Mouse (Mus musculus) gastrocnemius, postnatal 36 days (tissue): ENCODE data around the gene D630045J12Rik. TPM values are rescaled to one million over a fixed set of nuclear protein-coding genes. Genes with fewer than 3 reads are reported as not detected.

Experiments used
- DNase-seq, 2 experiments: peaks; one replicate each; pipeline ENCODE4 v3.0.0; 2022
- intact Hi-C: fragments of 180-260 bp; cut with DNase I; formaldehyde crosslinking; loops from one replicate; pipeline ENCODE4 v1.15.1; 2025
- long read RNA-seq, 2 experiments: library from polyadenylated mRNA; stranded (forward); transcript quantifications; one replicate each; pipeline ENCODE4 v2.0.0; 2021
- total RNA-seq, 2 experiments: library from RNA; stranded (reverse); gene quantifications; 2 replicates each; pipeline ENCODE4 v1.2.3; 2021

The D630045J12Rik gene
- under 1 TPM; 0.38 to 0.39 TPM for total RNA-seq
- long read RNA-seq, experiment 1, result 0 reads
- long read RNA-seq, experiment 2, result 0 reads

DNA sequence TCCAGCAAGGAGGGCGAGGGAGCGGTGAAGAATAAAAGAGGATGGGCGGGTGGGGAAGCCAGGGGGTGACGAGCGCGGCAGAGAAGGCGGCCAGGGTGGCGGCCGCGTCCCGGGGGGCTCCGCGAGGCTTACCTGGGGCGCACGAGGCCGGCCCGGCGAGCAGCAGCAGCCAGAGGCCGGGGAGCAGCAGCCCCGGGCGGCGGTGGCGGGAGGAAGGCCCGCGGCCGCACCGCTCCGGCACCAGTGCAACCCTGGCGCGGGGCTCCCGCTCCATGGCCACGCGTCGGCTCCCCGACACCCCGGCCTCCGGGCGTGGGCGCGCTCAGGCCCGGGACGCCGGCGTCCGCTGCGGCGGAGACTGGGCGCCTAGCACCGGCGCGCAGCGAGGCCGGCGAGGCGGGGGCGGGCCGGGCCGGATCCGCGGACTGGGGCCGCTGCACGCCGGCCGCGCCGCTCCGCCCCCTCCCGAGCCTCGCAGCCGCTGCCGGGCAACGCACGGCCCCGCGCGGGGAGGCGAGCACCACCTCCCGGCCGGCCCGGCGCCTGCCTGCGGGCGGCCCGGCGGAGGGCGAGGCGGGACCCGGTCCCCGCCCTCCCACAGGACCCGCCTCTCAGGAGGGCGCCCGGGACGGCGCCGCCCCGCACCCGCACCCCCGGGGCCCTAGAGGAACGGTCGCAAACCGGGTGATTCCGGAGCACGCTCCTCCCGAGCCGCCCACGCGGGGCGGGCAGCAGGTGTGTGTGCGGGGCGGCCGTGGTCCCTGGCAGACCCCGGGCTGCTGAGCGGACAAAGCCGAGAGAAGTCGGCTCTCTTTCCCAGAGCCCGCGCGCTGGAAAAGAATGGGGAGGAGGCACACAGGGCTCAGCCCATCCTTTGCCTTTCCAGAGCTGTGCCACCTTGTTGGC is at the start of gene D630045J12Rik:
Gene D630045J12Rik (minus strand): TSS at position 274 of the 906 bp plus-strand sequence.
- intact Hi-C loops, result loop anchor here (5.0 kb wide), 1 partner anchor 92 kb away; no protein-coding TSS in a partner anchor
- peak; percentile 52 to 73 for DNase-seq

GRCm38 (mm10) chr6:38298761-38299401 is 45.1 kb upstream of the D630045J12Rik start, which contains the start of gene Zc3hav1l:
Gene Zc3hav1l (minus strand): TSS chr6:38299259.
- DNase-seq, result peak; percentile 42 to 49
- intact Hi-C loops, result no loop called here

DNA sequence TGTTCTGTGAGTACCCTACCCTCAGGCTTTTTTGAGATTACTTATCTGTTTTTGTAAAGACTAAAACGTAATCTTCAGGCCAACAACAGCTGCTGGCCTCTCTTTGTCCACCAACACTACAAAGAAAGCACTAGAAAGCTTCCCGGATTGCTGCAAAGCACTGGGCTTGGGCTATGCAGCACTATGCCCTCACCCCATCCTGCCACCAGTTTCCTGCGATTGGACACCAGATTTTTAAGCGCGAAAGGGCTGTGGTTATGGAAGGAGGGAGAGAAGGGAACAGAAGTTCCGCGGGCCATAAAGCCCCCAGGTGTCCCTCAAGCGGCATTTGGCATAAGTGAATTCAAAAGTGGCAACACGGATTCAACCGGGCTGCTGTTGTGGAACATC is 44.4 kb upstream of the D630045J12Rik start:
- intact Hi-C loops, result no loop called here

DNA sequence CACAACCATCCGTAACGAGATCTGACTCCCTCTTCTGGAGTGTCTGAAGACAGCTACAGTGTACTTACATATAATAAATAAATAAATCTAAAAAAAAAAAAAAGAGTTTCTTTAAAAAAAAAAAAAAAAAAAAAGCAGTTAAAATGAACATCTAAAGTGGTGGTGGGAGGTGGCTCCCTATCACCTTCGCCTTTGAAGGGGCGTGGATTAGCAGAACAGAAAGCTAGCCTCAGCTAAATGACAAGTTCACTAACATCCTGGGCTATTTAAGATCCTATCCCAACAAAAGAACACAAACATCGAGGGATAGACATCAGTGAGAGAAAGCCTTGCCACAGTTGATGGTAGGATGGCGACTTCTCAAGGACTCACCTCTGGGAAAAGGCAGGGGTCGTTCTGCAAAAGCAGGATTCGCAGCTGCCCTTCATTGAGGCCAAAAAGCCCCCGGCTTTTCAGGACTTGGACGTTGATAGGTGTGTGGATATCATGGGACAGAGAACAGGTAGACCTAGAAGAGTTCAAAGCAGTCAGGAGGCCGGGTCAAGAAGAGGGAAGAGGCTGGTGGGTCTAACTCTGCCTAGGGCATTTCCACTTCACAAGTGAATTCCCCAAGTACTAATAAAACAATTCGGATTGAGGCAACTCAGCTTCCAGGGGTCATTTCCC is 43.9 kb upstream of the D630045J12Rik start:
- intact Hi-C loops, result no loop called here
- no peak for DNase-seq

More for the DNA sequence above, 44.4 kb upstream of the D630045J12Rik start:
- peak in 1 of 2 experiments; percentile 15 for DNase-seq

GRCm38 (mm10) chr6:38293708-38294107 is 39.9 kb upstream of the D630045J12Rik start:
- intact Hi-C loops, result no loop called here
- DNase-seq, result no peak

DNA sequence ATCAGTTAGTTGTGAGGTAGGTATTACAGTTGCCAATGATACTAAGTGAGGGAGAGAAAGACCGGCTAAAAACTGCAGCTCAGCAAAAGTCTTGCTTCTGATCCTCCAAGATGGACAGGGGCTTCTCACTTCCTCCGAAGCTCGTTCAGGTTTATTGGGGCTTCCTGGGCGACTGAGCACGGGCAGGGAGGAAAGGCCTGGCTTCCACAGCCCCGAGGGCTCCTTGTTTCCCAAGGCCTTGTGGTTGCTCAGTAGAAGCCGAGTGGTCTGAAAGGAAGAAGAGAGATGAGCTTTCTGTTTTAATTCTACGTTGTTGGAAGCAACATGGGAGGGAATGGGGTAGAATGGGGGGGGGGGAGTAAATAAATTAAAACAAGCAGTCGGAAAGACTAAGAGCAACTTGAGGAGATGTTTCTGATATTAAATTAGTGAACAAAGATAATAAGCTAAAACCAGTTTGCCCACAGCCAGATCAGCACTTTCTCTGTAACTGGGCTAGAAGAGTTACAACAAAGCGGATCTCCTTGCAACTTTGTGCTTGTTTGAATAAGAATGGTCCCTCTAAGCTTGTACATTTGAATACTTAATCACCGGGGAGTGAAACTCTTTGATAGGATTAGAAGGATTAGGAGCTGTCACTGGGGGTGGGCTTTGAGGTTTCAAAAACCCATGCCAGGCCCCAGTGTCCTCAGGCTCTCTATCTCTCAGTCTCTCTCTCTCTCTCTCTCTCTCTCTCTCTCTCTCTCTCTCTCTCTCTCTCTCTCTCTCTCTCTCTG is 39.2 kb upstream of the D630045J12Rik start:
- no peak for DNase-seq
- intact Hi-C loops, result no loop called here

DNA sequence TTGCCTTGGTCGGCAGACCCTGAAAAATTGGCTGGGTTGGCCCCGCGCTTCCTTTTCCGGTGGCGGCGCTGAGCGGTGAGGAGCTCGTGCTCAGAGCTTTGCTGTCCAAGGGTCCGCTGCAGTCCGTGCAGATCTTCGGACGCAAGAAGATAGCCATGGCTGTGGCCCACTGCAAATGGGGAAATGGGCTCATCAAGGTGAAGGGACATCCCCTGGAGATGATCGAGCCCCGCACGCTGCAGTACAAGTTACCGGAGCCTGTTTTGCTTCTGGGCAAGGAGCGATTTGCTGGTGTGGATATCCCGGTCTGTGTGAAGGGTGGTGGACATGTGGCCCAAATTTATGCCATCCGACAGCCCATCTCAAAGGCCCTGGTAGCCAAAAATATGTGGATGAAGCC is 30.6 kb upstream of the D630045J12Rik start:
- intact Hi-C loops, result no loop called here
- DNase-seq, result no peak

- intact Hi-C loops, result no loop called here
- no peak for DNase-seq
These were observed 10.7 kb upstream of the D630045J12Rik start for GRCm38 (mm10) chr6:38264466-38264865.

DNA sequence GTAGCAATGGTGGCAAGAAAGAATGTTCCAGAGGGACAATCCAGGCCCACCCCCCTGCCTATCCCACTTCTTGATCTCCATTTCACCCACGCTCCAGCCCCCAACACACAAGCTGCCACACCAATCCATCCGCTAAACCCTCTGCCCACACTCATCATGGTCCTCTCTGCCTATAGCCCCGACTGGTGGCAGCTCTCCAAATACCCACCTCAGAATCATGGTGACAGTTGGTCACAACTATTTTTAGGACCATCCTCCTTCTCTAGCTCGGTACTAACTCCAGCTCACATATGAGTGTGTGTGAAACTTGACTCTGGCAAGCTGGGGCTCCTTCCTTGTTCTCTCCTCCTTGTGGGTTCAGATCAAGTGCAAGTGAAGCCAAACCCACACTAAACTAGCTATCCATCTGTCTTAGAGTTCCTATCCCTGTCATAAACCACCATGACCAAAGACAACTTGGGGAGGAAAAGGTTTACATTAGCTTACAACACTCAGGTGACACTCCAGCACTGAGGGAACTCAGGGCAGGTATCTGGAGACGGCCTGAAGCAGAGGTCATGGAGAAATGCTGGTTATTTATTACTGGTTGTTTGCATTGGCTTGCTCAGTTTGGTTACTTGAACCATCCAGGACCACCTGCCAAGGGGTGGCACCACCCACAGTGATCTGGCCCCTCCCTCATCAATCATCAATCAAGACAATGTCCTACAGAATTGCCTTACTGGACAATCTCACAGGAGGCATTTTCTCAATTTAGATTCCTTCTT is 9.8 kb upstream of the D630045J12Rik start:
- intact Hi-C loops, result no loop called here
- DNase-seq, result no peak

- no peak for DNase-seq
- intact Hi-C loops, result no loop called here
These were observed 8.1 kb upstream of the D630045J12Rik start for GRCm38 (mm10) chr6:38261877-38262276.

DNA sequence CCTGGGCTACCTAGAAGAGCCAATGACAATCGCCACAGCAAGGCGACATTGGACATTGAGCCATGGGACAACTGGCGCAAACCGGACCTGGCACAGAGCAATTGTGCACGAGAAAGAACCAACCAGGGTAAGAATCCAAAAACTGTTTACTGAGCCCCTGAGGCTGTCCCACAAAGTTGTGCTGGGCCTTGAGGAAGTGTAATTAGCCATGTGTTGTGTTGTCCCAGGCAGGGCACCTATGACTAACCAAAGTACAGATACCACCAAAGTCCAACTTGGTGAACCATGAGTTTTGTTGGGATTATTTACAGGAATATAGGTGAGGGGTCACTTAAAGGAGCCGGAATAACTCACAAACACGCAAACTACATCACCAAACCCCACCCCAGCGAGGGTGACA is 3.7 kb upstream of the D630045J12Rik start:
- intact Hi-C loops, result no loop called here

DNA sequence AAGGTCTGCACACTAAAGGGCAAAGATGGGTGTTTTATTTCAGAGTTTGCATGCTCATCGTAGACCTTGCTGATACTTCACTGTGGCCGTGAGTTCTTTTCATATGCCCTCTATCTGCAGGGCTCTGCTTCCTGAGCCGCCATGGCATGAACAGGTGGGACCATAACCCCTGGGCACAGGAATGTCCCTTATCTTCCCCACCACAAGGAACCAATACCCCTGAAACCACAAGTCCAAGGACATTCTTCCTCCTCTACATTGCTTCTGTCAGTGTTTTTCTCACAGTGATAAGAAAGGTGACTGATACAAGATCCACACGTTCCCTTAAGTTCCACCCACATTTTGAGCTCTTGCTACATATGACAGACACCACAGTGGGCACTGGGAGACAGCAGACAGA is 3.0 kb upstream of the D630045J12Rik start:
- DNase-seq, result no peak
- intact Hi-C loops, result no loop called here

More for the DNA sequence above, 3.7 kb upstream of the D630045J12Rik start:
- DNase-seq, result no peak

DNA sequence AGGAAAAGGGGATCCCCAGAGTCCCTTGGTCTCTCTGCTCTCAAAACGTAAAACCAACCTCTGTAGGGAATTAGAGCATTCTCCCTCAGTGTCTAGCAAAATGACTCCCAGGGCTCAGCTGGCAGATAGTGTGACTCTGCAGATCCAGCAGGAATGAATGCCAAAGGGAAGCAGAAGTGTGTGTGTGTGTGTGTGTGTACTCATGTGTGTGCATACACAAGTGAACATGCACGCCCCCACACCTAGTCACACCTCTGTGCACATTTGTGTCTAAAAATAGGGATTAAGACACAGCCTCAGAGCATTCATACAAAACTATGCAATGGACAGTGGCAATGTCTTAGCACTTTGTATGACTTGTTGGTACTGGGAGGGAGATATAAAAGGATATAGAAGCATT is 2.0 kb upstream of the D630045J12Rik start:
- intact Hi-C loops, result no loop called here
- no peak for DNase-seq

- no peak for DNase-seq
- intact Hi-C loops, result loop anchor here (5.0 kb wide), 1 partner anchor 91 kb away; no protein-coding TSS in a partner anchor
These were observed 758 bp downstream of the D630045J12Rik start for GRCm38 (mm10) chr6:38252766-38253735.

GRCm38 (mm10) chr6:38252139-38252538 is 1.7 kb downstream of the D630045J12Rik start:
- intact Hi-C loops, result loop anchor here (5.0 kb wide), 1 partner anchor 90 kb away; no protein-coding TSS in a partner anchor
- no peak for DNase-seq

DNA sequence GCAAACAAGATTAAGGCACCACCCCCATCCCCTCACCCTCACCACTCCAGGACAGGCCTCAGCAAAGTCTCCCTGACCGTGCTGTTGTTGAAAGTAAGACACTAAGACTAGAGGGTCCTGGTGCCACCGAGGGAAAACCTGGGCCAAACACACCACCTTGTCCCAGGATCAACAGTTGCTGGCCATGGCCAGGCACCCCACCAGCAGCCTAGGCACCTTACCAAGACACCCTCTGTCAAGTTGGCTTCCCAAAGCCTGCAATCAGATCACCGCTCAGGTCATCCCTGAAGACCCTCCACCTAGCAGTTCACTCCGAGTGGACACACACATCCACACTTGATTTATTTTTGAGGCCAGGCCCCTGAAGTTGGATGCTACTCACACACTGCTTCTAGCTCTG is 2.3 kb downstream of the D630045J12Rik start:
- DNase-seq, result no peak
- intact Hi-C loops, result loop anchor here (5.0 kb wide), 1 partner anchor 89 kb away; no protein-coding TSS in a partner anchor

DNA sequence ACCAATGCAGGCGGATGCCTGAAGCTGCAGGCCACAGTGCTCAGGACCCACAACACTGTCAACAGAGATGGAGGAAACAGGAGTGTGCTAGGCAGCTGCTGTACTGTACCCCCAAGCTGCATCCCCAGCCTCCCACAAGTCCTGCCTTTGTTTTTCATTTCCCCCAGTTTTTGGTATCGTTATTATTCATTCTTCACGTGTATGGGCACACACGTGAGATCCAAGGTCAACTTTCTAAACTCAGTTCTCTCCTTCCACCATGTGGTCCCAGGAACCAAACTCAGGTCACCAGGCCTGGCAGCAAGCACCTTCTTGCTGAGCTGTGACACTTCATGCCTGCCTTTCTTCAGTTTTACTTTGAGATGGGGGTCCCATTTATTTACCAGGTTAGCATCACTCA is 6.4 kb downstream of the D630045J12Rik start:
- intact Hi-C loops, result no loop called here
- DNase-seq, result no peak

DNA sequence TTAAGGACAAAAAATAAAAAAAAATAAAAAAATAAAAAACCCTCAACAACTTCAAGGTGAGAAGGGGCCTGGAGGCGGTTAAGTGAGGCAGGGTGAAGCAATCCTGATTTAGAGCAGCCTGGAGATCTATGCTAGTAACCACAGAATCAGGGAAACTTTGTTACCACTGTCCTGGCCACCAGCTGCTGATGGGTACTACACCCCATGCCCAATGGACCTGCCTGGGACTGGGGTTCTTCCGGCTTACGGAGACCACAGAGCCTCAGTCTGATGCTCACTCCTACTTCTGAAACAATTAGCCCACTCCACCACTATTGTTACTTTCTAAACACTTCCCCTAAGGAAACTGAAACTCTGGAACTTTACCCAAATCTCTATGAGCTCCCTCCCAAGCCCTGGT is 9.0 kb downstream of the D630045J12Rik start:
- no peak for DNase-seq
- intact Hi-C loops, result no loop called here
